Mouse (Mus musculus): ENCODE measurements around the gene Fhad1. TPM values are rescaled to one million over a fixed set of nuclear protein-coding genes. Genes with fewer than 3 reads are reported as not detected.

Fhad1 gene
- total and polyA plus RNA-seq, 2 experiments from 2014 or later, result 5.6 to 7.2 TPM

DNA sequence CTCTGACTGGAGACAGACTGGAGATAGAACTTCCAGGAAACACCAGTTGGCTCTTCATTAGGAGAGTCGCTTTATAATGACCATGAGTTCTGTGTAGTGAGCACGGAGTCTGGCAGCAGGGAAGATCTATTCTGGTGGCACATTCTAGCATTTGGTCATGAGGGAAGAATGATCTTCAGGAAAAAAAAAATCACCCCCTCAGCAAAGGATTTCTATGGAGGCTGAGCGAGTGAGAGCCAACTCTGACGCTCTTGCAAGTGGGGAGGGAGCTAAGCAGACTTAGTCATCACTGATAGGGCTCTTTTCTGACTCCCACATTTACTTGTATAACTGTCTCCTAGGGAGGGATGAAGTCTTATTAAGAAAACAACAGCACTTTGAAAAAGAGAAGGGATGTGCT, 135.8 kb downstream of the Fhad1 start:
- Histone ChIP-seq H3K36me3 (ENCODE audit: insufficient read depth, low read length) (no peaks in the 10 kb centered on the region), H3K4me2 (ENCODE audit: low read depth, low read length, poor library complexity, severe bottlenecking) (no peak overlapping the region), H3K4me1 (ENCODE audit: insufficient read depth, low read length) (no peaks in the 10 kb centered on the region), H3K4me3 (ENCODE audit: low read depth, low read length) (no peak overlapping the region), H3K27ac (ENCODE audit: low read depth, low read length) (no peak overlapping the region), H3K9me3 (ENCODE audit: low read length) (no peaks in the 10 kb centered on the region), H3K9ac (replicated peaks; ENCODE audit: low read length, poor library complexity, severe bottlenecking) (no peak overlapping the region), H3K27me3 (ENCODE audit: insufficient read depth, low read length) (no peaks in the 10 kb centered on the region)
- TF ChIP-seq CTCF (IDR thresholded peaks at IDR 0.05), result no peak
- ATAC-seq (ENCODE audit: low FRiP score) (no peak), DNase-seq (ENCODE audit: low spot score) (no peak)
- 77% methylated on average over 4 of the region's 4 CpGs for WGBS

DNA sequence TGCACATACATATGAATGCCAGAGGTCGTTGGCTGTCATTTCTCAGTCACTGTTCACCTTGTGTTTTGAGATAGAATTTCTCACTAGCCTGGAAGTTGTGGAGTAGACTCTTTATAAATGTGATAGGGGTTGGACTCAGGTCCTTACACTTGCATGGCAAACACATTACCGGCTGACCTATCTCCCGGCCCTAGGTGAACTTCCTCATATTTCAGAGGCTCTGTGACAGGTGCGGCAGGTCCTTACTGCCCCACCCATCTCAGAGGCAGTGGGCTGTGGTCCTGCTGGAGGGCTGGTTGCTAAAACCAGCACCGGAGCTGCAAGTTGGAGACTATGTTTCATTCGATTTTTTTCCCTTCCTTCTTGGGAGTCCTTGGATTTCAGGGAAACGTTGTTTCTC, 136.3 kb downstream of the Fhad1 start:
- no peak for TF ChIP-seq CTCF (IDR thresholded peaks at IDR 0.05)
- DNase-seq (ENCODE audit: low spot score) (no peak), ATAC-seq (ENCODE audit: low FRiP score) (no peak)
- H3K4me1 ChIP-seq (ENCODE audit: insufficient read depth, low read length), result no peaks in the 10 kb centered on the region
- no peaks in the 10 kb centered on the region for H3K36me3 ChIP-seq (ENCODE audit: insufficient read depth, low read length)
- 82% methylated on average over 7 of the region's 7 CpGs for WGBS
- H3K9ac ChIP-seq (replicated peaks; ENCODE audit: low read length, poor library complexity, severe bottlenecking), result no peak overlapping the region
- H3K27me3 ChIP-seq (ENCODE audit: insufficient read depth, low read length), result no peaks in the 10 kb centered on the region
- H3K27ac ChIP-seq (ENCODE audit: low read depth, low read length), result no peak overlapping the region
- no peak overlapping the region for H3K4me3 ChIP-seq (ENCODE audit: low read depth, low read length)
- H3K4me2 ChIP-seq (ENCODE audit: low read depth, low read length, poor library complexity, severe bottlenecking), result no peak overlapping the region
- H3K9me3 ChIP-seq (ENCODE audit: low read length), result no peaks in the 10 kb centered on the region

DNA sequence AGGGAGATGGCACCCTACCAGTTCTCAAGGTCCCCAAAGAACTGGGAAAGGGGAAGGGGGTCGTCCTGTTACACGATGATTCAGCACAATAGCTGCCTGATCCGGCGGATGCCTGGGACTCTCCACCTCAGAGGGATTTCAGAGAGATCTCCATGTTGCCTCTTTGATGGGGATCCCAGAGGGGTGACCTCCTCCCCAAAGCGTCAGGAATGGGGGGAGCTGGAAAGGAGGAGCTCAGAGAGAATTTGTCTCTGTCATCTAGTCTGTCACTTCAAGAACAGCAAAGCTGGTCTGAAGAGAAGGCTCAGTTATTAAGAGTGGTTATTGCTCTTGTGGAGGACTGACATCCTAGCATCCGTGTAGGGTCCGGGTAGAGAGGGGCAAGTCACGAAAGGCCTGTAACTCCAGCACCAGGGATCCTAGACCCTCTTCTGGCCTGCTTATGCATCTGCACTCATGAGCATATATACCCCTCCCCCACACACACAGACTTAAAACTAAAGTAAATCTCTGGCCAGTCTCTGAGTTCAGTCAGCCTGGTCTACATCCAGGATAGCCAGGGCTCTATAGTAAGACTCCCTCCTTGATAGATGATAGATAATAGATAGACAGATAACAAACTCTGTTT, 139.3 kb downstream of the Fhad1 start:
- DNase-seq (ENCODE audit: low spot score) (peak; percentile 61), ATAC-seq (ENCODE audit: low FRiP score) (peak; percentile 17; the same call in 1 of the 2 replicates)
- H3K36me3 ChIP-seq (ENCODE audit: insufficient read depth, low read length), result no peaks in the 10 kb centered on the region; the same call in 1 of the 2 replicates
- peak overlapping the region; percentile 70 for H3K4me2 ChIP-seq (ENCODE audit: low read depth, low read length, poor library complexity, severe bottlenecking)
- H3K27me3 ChIP-seq (ENCODE audit: insufficient read depth, low read length), result no peaks in the 10 kb centered on the region
- H3K27ac ChIP-seq (ENCODE audit: low read depth, low read length), result peak overlapping the region; percentile 57
- peak overlapping the region; percentile 83 for H3K4me3 ChIP-seq (ENCODE audit: low read depth, low read length)
- peaks cover 5% of the 10 kb centered on the region; the same call in 1 of the 2 replicates for H3K4me1 ChIP-seq (ENCODE audit: insufficient read depth, low read length)
- H3K9me3 ChIP-seq (ENCODE audit: low read length), result no peaks in the 10 kb centered on the region
- H3K9ac ChIP-seq (replicated peaks; ENCODE audit: low read length, poor library complexity, severe bottlenecking), result peak overlapping the region; percentile 80
- peak; percentile 53 for TF ChIP-seq CTCF (IDR thresholded peaks at IDR 0.05)
- WGBS, result 9% methylated on average over 8 of the region's 8 CpGs

DNA sequence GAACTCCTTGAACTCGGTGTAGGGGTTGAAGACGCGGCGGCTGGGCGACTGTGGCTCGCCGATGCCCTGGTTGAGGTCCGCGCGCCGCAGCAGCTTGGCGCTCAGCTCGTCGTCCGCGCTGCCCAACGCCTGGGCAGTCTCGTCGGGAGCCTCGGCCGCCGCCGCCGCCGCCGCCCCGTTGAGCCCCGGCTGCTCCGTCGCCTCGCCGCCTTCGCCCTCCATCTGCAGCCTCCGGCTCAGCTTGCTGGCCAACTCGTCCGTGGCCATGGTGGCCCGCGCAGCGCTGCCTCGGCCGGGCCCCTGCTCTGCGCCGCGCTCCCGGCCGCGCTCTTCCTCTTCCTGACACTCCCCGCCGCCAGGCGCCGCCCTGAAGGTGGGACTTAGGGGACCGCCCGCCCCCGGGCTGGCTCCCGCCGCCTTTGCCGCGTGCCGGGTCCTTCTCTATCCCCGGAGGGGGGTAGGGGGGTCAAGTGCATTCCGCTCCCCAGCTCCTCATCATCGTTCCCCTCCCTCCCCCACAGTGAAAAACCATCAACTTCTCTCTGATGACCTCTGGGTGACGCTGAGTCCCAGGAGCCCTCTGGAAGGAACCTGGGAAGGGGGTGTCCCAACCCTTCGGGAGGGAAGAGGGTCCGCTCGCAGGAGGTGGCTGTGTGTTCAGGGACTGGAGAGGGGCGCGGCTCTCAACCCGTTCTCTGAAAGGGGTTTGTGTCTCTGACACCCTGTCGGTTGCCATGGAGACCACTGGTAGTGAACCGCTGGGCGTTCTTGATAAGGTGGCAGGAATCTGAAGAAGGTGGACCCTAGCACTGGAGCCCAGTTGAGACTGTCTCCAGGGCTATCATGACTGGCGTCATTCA, 140.1 kb downstream of the Fhad1 start, which contains the start of gene Efhd2:
Gene Efhd2, minus strand, starts transcription at position 320 of the 860 bp plus-strand sequence.
- peaks cover 8% of the 10 kb centered on the region; the same call in 1 of the 2 replicates for H3K4me1 ChIP-seq (ENCODE audit: insufficient read depth, low read length)
- no peaks in the 10 kb centered on the region; the same call in 1 of the 2 replicates for H3K36me3 ChIP-seq (ENCODE audit: insufficient read depth, low read length)
- H3K27ac ChIP-seq (ENCODE audit: low read depth, low read length), result peak within 1 kb of the TSS; percentile 57
- peak within 1 kb of the TSS; percentile 83 for H3K4me3 ChIP-seq (ENCODE audit: low read depth, low read length)
- WGBS, result under 1% methylated on average over 50 of the region's 73 CpGs
- peak within 1 kb of the TSS; percentile 80 for H3K9ac ChIP-seq (replicated peaks; ENCODE audit: low read length, poor library complexity, severe bottlenecking)
- no peaks in the 10 kb centered on the region for H3K9me3 ChIP-seq (ENCODE audit: low read length)
- DNase-seq (ENCODE audit: low spot score) (peak; percentile 86), ATAC-seq (ENCODE audit: low FRiP score) (peak; percentile 84)
- no peaks in the 10 kb centered on the region for H3K27me3 ChIP-seq (ENCODE audit: insufficient read depth, low read length)
- peak; percentile 47 for TF ChIP-seq CTCF (IDR thresholded peaks at IDR 0.05)
- peak within 1 kb of the TSS; percentile 70 for H3K4me2 ChIP-seq (ENCODE audit: low read depth, low read length, poor library complexity, severe bottlenecking)

DNA sequence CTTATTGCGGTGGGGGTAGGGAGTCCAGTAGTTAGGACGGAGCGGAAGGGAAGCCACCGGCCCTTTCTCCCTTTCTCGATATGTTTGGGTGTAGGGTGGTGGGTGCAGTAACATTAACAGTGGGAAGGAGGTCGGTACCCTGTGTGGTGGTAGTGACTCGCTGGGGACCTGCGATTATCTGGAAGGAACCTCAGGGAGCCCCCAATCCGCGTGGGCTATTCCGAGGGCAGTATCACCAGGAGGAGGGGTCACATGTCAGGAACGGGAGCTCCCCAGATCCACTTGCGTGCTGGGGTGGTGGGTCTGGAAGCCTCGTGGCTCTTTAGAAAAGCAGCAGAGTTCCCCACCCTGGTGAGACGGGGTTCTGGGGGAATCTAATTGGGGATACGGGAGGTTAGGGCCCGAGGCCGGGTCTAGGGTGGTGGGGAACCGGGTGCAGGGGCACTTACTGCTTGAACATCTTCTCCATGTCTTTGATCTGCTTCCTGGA, 140.7 kb downstream of the Fhad1 start:
- ATAC-seq (ENCODE audit: low FRiP score) (peak; percentile 28; the same call in 1 of the 2 replicates), DNase-seq (ENCODE audit: low spot score) (no peak)
- Histone ChIP-seq H3K27ac (ENCODE audit: low read depth, low read length) (peak overlapping the region; percentile 57), H3K36me3 (ENCODE audit: insufficient read depth, low read length) (no peaks in the 10 kb centered on the region; the same call in 1 of the 2 replicates), H3K4me1 (ENCODE audit: insufficient read depth, low read length) (peaks cover 8% of the 10 kb centered on the region; the same call in 1 of the 2 replicates), H3K4me2 (ENCODE audit: low read depth, low read length, poor library complexity, severe bottlenecking) (peak overlapping the region; percentile 70), H3K9ac (replicated peaks; ENCODE audit: low read length, poor library complexity, severe bottlenecking) (peak overlapping the region; percentile 80), H3K27me3 (ENCODE audit: insufficient read depth, low read length) (no peaks in the 10 kb centered on the region), H3K9me3 (ENCODE audit: low read length) (no peaks in the 10 kb centered on the region), H3K4me3 (ENCODE audit: low read depth, low read length) (peak overlapping the region; percentile 83)
- no peak for TF ChIP-seq CTCF (IDR thresholded peaks at IDR 0.05)
- under 1% methylated on average over 19 of the region's 19 CpGs for WGBS

Measured in midbrain, postnatal 0 days (tissue).